Mouse (Mus musculus): ENCODE results near the gene Wdr45b.
"Not testable (repeated sequence)": the region's sequence is repeated elsewhere in the genome, so short reads cannot be mapped to it uniquely, and the experiment has no call there.

The Wdr45b gene

GRCm38 (mm10) chr11:121326681-121327080 lies 27.6 kb downstream of the Wdr45b start:
- DNase-seq: no peak

GRCm38 (mm10) chr11:121326034-121326433 lies 28.2 kb downstream of the Wdr45b start:
- no peak for DNase-seq

GRCm38 (mm10) chr11:121307712-121308111 lies 46.5 kb downstream of the Wdr45b start:
- DNase-seq: not testable (repeated sequence)

- no peak for DNase-seq
These were observed 47.6 kb downstream of the Wdr45b start for GRCm38 (mm10) chr11:121306608-121307007.

GRCm38 (mm10) chr11:121305371-121305770 lies 48.9 kb downstream of the Wdr45b start:
- no peak for DNase-seq

GRCm38 (mm10) chr11:121300265-121300664 lies 54.0 kb downstream of the Wdr45b start:
- no peak for DNase-seq

GRCm38 (mm10) chr11:121298493-121298892 lies 55.8 kb downstream of the Wdr45b start:
- DNase-seq: no peak

- DNase-seq: no peak
These were observed 59.5 kb downstream of the Wdr45b start for GRCm38 (mm10) chr11:121294771-121295170.

GRCm38 (mm10) chr11:121289859-121290258 lies 64.4 kb downstream of the Wdr45b start:
- no peak for DNase-seq

GRCm38 (mm10) chr11:121282911-121283310 lies 71.3 kb downstream of the Wdr45b start:
- DNase-seq: no peak

- DNase-seq: no peak
These were observed 76.2 kb downstream of the Wdr45b start for GRCm38 (mm10) chr11:121278011-121278410.

GRCm38 (mm10) chr11:121277516-121277915 lies 76.7 kb downstream of the Wdr45b start:
- DNase-seq: no peak
